Mouse (Mus musculus) kidney, embryonic 15.5 days (tissue): Measurements from ENCODE around the gene Ube2o. TPM values are rescaled to one million over a fixed set of nuclear protein-coding genes. Genes with fewer than 3 reads are reported as not detected.
"Not testable (repeated sequence)": the region's sequence is repeated elsewhere in the genome, so short reads cannot be mapped to it uniquely, and the experiment has no call there.

Experiments
- ATAC-seq: fragments of 200-750 bp; cut with Nextera tagmentation; replicated peaks from 2 replicates; pipeline ENCODE4 v1.8.0; 2017; ENCODE audit warnings: moderate TSS enrichment; ENCODE audit not compliant: low FRiP score
- H3K27ac ChIP-seq: fragments of 300-500 bp; sonication (generic); 2 replicates; pipeline ENCODE4 v1.5.1; 2015; ENCODE audit warnings: mild to moderate bottlenecking, inconsistent platforms
- H3K27me3 ChIP-seq: fragments of 300-500 bp; sonication (generic); 2 replicates; pipeline ENCODE4 v1.6.1; 2015; ENCODE audit warnings: inconsistent platforms
- H3K36me3 ChIP-seq: fragments of 300-500 bp; sonication (generic); 2 replicates; pipeline ENCODE4 v1.6.1; 2015; ENCODE audit warnings: inconsistent platforms
- H3K4me1 ChIP-seq: fragments of 300-500 bp; sonication (generic); 2 replicates; pipeline ENCODE4 v1.6.1; 2015; ENCODE audit warnings: inconsistent platforms
- H3K4me2 ChIP-seq: fragments of 300-500 bp; sonication (generic); 2 replicates; pipeline ENCODE4 v1.6.1; 2015; ENCODE audit warnings: moderate library complexity, mild to moderate bottlenecking, inconsistent platforms
- H3K4me3 ChIP-seq: fragments of 300-500 bp; sonication (generic); replicated peaks from 2 replicates; pipeline ENCODE4 v1.5.1; 2015; ENCODE audit warnings: mild to moderate bottlenecking, inconsistent platforms
- H3K9ac ChIP-seq: fragments of 300-500 bp; sonication (generic); 2 replicates; pipeline ENCODE4 v1.6.1; 2015; ENCODE audit warnings: mild to moderate bottlenecking, inconsistent platforms
- H3K9me3 ChIP-seq: fragments of 300-500 bp; sonication (generic); replicated peaks from 2 replicates; pipeline ENCODE4 v1.6.1; 2016; ENCODE audit warnings: inconsistent platforms
- WGBS: fragments of 180-500 bp; shearing (Covaris S2); methylation state at CpG from one replicate; pipeline ENCODE4 v1.1.7; 2015; ENCODE audit warnings: mixed read lengths; 5-methylcytosine and 5-hydroxymethylcytosine counted together
- polyA plus RNA-seq: library from polyadenylated mRNA; unstranded; fragments of >200 nt; fragmentation: Nextera tagmentation; extraction: Ambion mirVana; gene quantifications from 2 replicates; pipeline ENCODE4 v1.2.1, GENCODE M21; 2015

The Ube2o gene
- polyA plus RNA-seq, 1 experiment from 2014 or later, result 7.3 TPM

DNA sequence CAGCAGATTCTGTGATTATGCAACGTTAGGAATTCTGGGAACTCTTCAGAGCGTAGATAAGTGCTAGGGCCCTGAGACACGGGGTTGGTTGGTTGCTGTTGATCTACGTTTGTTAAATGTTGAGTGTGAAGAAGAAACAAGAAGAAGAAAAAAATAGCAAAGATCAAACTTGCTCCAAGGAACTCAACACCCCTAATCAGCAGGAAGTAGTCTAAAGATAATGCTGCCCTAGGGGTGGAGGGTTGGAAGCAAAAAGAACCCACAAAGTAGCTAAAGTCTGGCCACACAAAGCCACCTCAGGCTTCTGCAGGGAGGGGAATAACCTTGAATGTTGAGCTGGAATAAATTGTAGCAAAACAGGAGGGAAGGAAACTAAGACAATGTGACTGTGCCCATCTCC, 83.9 kb downstream of the Ube2o start:
- Histone ChIP-seq H3K4me1 (peaks cover 21% of the 10 kb centered on the region), H3K9ac (no peak overlapping the region), H3K27me3 (no peaks in the 10 kb centered on the region), H3K27ac (no peak overlapping the region), H3K4me3 (no peak overlapping the region), H3K4me2 (no peak overlapping the region), H3K9me3 (0 out of 2 replicates have a peak, but pooled peaks cover 4% of the 10 kb centered on the region), H3K36me3 (no peaks in the 10 kb centered on the region)
- ATAC-seq, result no peak
- WGBS, result 81% methylated on average over 4 of the region's 4 CpGs

GRCm38 (mm10) chr11:116494474-116495174, 86.6 kb downstream of the Ube2o start:
- peaks cover 23% of the 10 kb centered on the region for H3K4me1 ChIP-seq
- H3K4me3 ChIP-seq, result no peak overlapping the region
- no peak overlapping the region for H3K9ac ChIP-seq
- WGBS, result 28% methylated on average over 13 of the region's 13 CpGs
- H3K27ac ChIP-seq, result peak overlapping the region; percentile 78
- 0 out of 2 replicates have a peak, but pooled peaks cover 4% of the 10 kb centered on the region for H3K9me3 ChIP-seq
- H3K27me3 ChIP-seq, result no peaks in the 10 kb centered on the region
- no peak for ATAC-seq
- H3K4me2 ChIP-seq, result no peak overlapping the region
- H3K36me3 ChIP-seq, result no peaks in the 10 kb centered on the region

DNA sequence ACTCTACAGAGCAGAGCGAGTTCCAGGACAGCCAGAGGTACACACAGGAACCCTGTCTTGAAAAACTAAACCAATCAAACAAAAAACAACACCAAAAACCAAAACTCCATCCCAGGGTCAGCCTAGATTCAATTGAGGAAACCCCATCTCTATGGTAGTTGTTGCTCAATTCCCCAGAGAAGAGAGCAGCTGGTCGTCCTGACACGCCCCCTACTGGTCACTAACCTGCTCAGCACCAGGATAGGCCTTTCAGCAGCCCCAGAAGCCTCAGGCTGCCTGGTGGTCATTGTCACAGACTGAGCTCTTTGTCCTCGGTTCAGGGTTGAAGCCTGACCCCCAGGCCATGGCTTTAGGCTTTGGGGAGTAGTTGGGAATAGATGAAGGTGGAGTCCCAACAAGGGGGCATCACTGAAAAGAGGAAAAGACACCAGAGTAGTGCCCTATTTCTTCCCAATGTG, 87.4 kb downstream of the Ube2o start, which contains the start of gene Prpsap1:
TSS of gene Prpsap1 (minus strand) at position 408 of the 458 bp plus-strand sequence.
- peaks cover 28% of the 10 kb centered on the region for H3K4me1 ChIP-seq
- H3K4me2 ChIP-seq, result no peak within 1 kb of the TSS
- no peak for ATAC-seq
- 0 out of 2 replicates have a peak, but pooled peaks cover under 1% of the 10 kb centered on the region for H3K36me3 ChIP-seq
- H3K4me3 ChIP-seq, result no peak within 1 kb of the TSS
- H3K27me3 ChIP-seq, result no peaks in the 10 kb centered on the region
- no peak within 1 kb of the TSS for H3K9ac ChIP-seq
- WGBS, result 28% methylated on average over 4 of the region's 4 CpGs
- H3K27ac ChIP-seq, result peak within 1 kb of the TSS; percentile 78
- 0 out of 2 replicates have a peak, but pooled peaks cover 4% of the 10 kb centered on the region for H3K9me3 ChIP-seq

DNA sequence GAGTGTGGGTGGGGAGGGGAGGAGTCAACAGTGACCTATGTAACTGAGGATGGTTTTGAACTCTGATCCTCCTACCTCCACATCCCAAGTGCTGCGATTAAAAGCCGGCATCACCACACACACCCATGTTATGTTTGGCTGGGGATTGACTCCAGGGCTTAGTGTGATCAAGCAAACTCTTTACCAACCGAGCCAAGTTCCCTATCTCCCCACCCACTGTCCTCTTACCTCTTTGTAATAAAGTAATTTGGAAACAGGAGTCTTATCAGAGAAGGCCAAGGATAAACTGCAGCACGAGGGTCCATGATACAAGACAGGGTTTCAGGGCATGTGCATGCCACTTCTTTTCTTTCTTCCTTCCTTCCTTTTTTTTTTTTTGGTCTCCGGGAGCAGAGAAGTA, 88.1 kb downstream of the Ube2o start:
- Histone ChIP-seq H3K4me1 (peaks cover 27% of the 10 kb centered on the region), H3K36me3 (peaks cover 5% of the 10 kb centered on the region; the same call in 1 of the 2 replicates), H3K27ac (no peak overlapping the region), H3K27me3 (no peaks in the 10 kb centered on the region), H3K9ac (no peak overlapping the region), H3K4me2 (no peak overlapping the region), H3K9me3 (0 out of 2 replicates have a peak, but pooled peaks cover 3% of the 10 kb centered on the region), H3K4me3 (no peak overlapping the region)
- WGBS, result 76% methylated on average over 5 of the region's 5 CpGs
- ATAC-seq, result no peak

DNA sequence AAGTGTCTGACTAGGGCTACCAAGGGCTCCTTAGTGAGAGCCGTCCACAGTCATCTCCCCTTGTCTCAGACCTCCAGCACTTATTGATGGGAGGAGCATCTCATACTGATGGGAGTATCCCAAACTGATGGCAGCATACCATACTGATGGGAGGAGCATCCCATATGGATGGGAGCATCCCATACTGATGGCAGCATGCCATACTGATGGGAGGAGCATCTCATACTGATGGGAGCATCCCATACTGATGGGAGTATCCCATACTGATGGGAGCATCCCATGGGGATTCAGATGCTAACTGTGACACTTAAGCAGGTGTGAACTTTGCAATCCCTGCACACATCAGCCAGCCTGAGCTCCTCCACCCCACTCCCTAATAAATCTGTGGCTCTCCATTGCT, 88.7 kb downstream of the Ube2o start:
- WGBS, result 91% methylated on average over 1 of the region's 1 CpGs
- not testable (repeated sequence) for H3K9ac ChIP-seq, H3K27ac ChIP-seq, H3K27me3 ChIP-seq, H3K4me2 ChIP-seq, H3K9me3 ChIP-seq, ATAC-seq, H3K4me3 ChIP-seq
- H3K4me1 ChIP-seq, result peaks cover 29% of the 10 kb centered on the region
- peaks cover 12% of the 10 kb centered on the region for H3K36me3 ChIP-seq

GRCm38 (mm10) chr11:116491338-116491737, 89.9 kb downstream of the Ube2o start:
- Histone ChIP-seq H3K4me3 (0 out of 2 replicates have a peak overlapping the region, but pooled peaks have one; percentile 86), H3K9me3 (no peaks in the 10 kb centered on the region), H3K4me2 (no peak overlapping the region; the same call in 1 of the 2 replicates), H3K27me3 (no peaks in the 10 kb centered on the region), H3K4me1 (peaks cover 29% of the 10 kb centered on the region), H3K27ac (peak overlapping the region; percentile 94; the same call in 1 of the 2 replicates), H3K9ac (no peak overlapping the region), H3K36me3 (peaks cover 24% of the 10 kb centered on the region)
- no peak for ATAC-seq
- WGBS, result 68% methylated on average over 6 of the region's 6 CpGs

GRCm38 (mm10) chr11:116490232-116491107, 90.8 kb downstream of the Ube2o start:
- Histone ChIP-seq H3K9ac (peak overlapping the region; percentile 90), H3K27ac (peak overlapping the region; percentile 94), H3K36me3 (peaks cover 32% of the 10 kb centered on the region), H3K9me3 (no peaks in the 10 kb centered on the region), H3K4me1 (peaks cover 28% of the 10 kb centered on the region), H3K4me3 (peak overlapping the region; percentile 86), H3K4me2 (peak overlapping the region; percentile 71), H3K27me3 (no peaks in the 10 kb centered on the region)
- peak; percentile 95 for ATAC-seq
- under 1% methylated on average over 59 of the region's 62 CpGs for WGBS

- Histone ChIP-seq H3K27me3 (no peaks in the 10 kb centered on the region), H3K4me3 (peak overlapping the region; percentile 86), H3K4me2 (peak overlapping the region; percentile 71), H3K27ac (peak overlapping the region; percentile 94), H3K9ac (peak overlapping the region; percentile 90), H3K4me1 (peaks cover 22% of the 10 kb centered on the region), H3K36me3 (peaks cover 39% of the 10 kb centered on the region), H3K9me3 (no peaks in the 10 kb centered on the region)
- 0% methylated on average over 39 of the region's 39 CpGs for WGBS
- peak; percentile 59; the same call in 1 of the 2 replicates for ATAC-seq
Observed at GRCm38 (mm10) chr11:116489771-116490231, 91.4 kb downstream of the Ube2o start.

DNA sequence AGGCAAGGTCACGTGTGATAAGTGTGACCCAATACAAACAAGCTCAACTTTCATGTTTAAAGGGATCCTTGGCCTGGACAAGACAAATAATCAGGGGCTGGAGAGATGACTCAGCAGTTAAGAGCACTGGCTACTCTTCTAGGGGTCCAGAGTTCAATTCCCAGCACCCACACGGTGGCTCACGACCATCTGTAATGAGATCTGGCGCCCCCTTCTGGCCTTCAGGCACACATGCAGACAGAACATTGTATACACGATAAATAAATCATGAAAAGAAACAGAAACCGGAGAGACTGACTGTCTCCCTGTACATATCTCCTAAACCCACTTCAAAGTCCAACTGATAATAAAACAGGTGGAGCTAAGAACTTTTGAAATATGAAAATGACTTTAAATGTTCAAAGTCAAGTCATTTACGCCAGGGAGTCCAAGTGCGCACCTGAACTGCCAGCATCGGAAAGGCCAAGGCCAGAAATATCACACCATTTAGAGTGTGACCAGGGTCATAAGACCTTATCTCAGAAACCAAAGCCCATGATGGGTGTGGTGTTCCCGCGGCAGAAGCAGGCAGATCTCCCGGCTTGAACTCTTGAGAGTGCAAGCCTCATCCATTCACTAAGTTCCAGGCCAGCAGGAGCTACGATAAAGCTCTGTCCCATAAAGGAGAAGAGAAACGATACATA, 92.4 kb downstream of the Ube2o start:
- Histone ChIP-seq H3K4me1 (peaks cover 25% of the 10 kb centered on the region), H3K36me3 (peaks cover 48% of the 10 kb centered on the region), H3K9me3 (no peaks in the 10 kb centered on the region), H3K27ac (0 out of 2 replicates have a peak overlapping the region, but pooled peaks have one; percentile 94), H3K9ac (peak overlapping the region; percentile 90), H3K27me3 (no peaks in the 10 kb centered on the region), H3K4me3 (peak overlapping the region; percentile 86), H3K4me2 (peak overlapping the region; percentile 71)
- 76% methylated on average over 14 of the region's 14 CpGs for WGBS
- ATAC-seq, result no peak

- Histone ChIP-seq H3K4me2 (no peak overlapping the region), H3K27me3 (no peaks in the 10 kb centered on the region), H3K4me3 (no peak overlapping the region), H3K9ac (no peak overlapping the region), H3K9me3 (no peaks in the 10 kb centered on the region), H3K4me1 (peaks cover 25% of the 10 kb centered on the region), H3K36me3 (peaks cover 54% of the 10 kb centered on the region), H3K27ac (no peak overlapping the region)
- no peak for ATAC-seq
Observed at GRCm38 (mm10) chr11:116488207-116488606, 93.0 kb downstream of the Ube2o start.
